Mouse (Mus musculus): ENCODE measurements around the gene Calcb. TPM values are rescaled to one million over a fixed set of nuclear protein-coding genes. Genes with fewer than 3 reads are reported as not detected.

Gene Calcb
- polyA plus RNA-seq, 1 experiment, result not detected

DNA sequence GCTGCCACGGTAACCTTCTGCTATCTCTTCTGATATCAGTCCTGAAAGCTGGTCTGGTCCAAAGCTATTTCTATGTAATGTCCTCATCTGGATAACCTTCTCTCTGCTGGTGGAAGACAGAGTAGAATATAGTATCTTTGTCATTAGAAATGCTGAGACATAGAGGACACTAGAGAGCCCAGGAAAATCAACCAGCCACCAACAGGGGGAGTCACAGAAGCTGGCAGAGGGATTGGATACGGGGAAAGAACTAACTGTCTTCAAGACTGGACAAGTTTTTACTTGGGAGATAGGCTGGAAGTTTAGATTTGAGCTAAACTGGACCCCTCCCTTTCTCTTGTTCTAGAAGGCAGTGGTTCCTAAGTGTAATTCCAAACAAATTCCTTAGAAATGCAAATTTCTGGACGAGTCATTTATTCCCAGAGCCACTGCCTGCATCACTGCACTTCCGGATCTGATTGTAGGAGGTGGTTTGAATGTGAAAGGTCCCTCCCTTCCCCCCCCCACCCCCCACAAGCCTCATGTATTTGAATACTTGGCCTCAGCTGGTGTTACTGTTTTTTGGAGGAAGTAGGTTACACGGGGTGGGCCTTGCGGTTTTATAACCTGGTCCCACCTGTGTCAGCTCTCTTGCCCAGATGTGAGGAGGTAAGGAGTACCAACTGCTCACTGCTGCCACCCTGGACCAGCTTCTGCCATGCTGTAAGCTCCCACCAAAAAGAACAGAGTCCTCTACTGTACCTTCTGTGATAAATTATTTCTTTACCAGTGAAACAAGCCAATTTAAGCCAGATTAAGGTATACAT lies 22.1 kb downstream of the Calcb start:
- no peak for TF ChIP-seq CTCF (IDR thresholded peaks at IDR 0.05; ENCODE audit: control insufficient read depth, insufficient read depth, insufficient replicate concordance, low read depth, low read length)
- TF ChIP-seq POLR2A (IDR thresholded peaks at IDR 0.05; ENCODE audit: control insufficient read depth, low read depth, low read length), result no peak
- Histone ChIP-seq H3K36me3 (ENCODE audit: control insufficient read depth, insufficient read depth, low read length) (no peaks in the 10 kb centered on the region), H3K4me3 (ENCODE audit: control insufficient read depth, low read depth, low read length) (no peak overlapping the region), H3K4me1 (ENCODE audit: control insufficient read depth, insufficient read depth, low read length) (peaks cover 4% of the 10 kb centered on the region; the same call in 1 of the 2 replicates), H3K27ac (ENCODE audit: control insufficient read depth, insufficient read depth, low read depth, low read length) (no peak overlapping the region), H3K27me3 (ENCODE audit: control insufficient read depth, insufficient read depth, low read length) (no peaks in the 10 kb centered on the region)

GRCm38 (mm10) chr7:114743022-114743780 lies 24.8 kb downstream of the Calcb start, which contains the start of gene Insc:
Gene Insc (plus strand): TSS chr7:114743694.
- H3K27ac ChIP-seq (ENCODE audit: control insufficient read depth, insufficient read depth, low read depth, low read length), result no peak within 1 kb of the TSS
- H3K4me1 ChIP-seq (ENCODE audit: control insufficient read depth, insufficient read depth, low read length), result peaks cover 7% of the 10 kb centered on the region
- H3K36me3 ChIP-seq (ENCODE audit: control insufficient read depth, insufficient read depth, low read length), result no peaks in the 10 kb centered on the region
- TF ChIP-seq CTCF (IDR thresholded peaks at IDR 0.05; ENCODE audit: control insufficient read depth, insufficient read depth, insufficient replicate concordance, low read depth, low read length), result no peak
- no peak for TF ChIP-seq POLR2A (IDR thresholded peaks at IDR 0.05; ENCODE audit: control insufficient read depth, low read depth, low read length)
- no peaks in the 10 kb centered on the region for H3K27me3 ChIP-seq (ENCODE audit: control insufficient read depth, insufficient read depth, low read length)
- no peak within 1 kb of the TSS for H3K4me3 ChIP-seq (ENCODE audit: control insufficient read depth, low read depth, low read length)

GRCm38 (mm10) chr7:114744639-114745245 lies 26.3 kb downstream of the Calcb start:
- Histone ChIP-seq H3K27ac (ENCODE audit: control insufficient read depth, insufficient read depth, low read depth, low read length) (no peak overlapping the region), H3K4me3 (ENCODE audit: control insufficient read depth, low read depth, low read length) (no peak overlapping the region), H3K4me1 (ENCODE audit: control insufficient read depth, insufficient read depth, low read length) (peaks cover 7% of the 10 kb centered on the region), H3K36me3 (ENCODE audit: control insufficient read depth, insufficient read depth, low read length) (no peaks in the 10 kb centered on the region), H3K27me3 (ENCODE audit: control insufficient read depth, insufficient read depth, low read length) (no peaks in the 10 kb centered on the region)
- TF ChIP-seq CTCF (IDR thresholded peaks at IDR 0.05; ENCODE audit: control insufficient read depth, insufficient read depth, insufficient replicate concordance, low read depth, low read length), result no peak
- no peak for TF ChIP-seq POLR2A (IDR thresholded peaks at IDR 0.05; ENCODE audit: control insufficient read depth, low read depth, low read length)

GRCm38 (mm10) chr7:114745481-114746271 lies 27.2 kb downstream of the Calcb start:
- H3K27me3 ChIP-seq (ENCODE audit: control insufficient read depth, insufficient read depth, low read length), result no peaks in the 10 kb centered on the region
- no peak overlapping the region for H3K27ac ChIP-seq (ENCODE audit: control insufficient read depth, insufficient read depth, low read depth, low read length)
- H3K4me3 ChIP-seq (ENCODE audit: control insufficient read depth, low read depth, low read length), result no peak overlapping the region
- no peaks in the 10 kb centered on the region for H3K36me3 ChIP-seq (ENCODE audit: control insufficient read depth, insufficient read depth, low read length)
- H3K4me1 ChIP-seq (ENCODE audit: control insufficient read depth, insufficient read depth, low read length), result peaks cover 7% of the 10 kb centered on the region
- TF ChIP-seq CTCF (IDR thresholded peaks at IDR 0.05; ENCODE audit: control insufficient read depth, insufficient read depth, insufficient replicate concordance, low read depth, low read length) (no peak), POLR2A (IDR thresholded peaks at IDR 0.05; ENCODE audit: control insufficient read depth, low read depth, low read length) (no peak)

DNA sequence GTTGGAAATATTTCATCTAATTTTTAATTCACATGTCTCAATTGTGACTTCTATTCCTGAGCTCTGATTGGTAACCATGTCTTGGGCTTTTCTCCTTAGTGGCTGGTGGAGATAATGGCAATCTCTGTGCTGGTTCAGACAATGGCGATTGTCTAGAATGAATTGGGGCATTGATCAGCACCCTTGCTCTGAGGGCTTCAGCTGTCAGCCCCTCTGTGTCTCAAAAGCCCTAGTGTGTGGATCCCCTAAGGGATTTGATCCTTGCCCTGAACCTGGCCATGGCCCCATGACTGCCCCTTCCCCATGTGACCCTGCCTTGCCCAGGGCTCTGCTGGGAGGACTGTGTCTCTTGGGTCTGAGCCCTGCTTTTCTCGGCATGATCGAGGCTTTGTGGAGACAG lies 29.2 kb downstream of the Calcb start:
- peaks cover 7% of the 10 kb centered on the region for H3K4me1 ChIP-seq (ENCODE audit: control insufficient read depth, insufficient read depth, low read length)
- no peaks in the 10 kb centered on the region for H3K27me3 ChIP-seq (ENCODE audit: control insufficient read depth, insufficient read depth, low read length)
- H3K4me3 ChIP-seq (ENCODE audit: control insufficient read depth, low read depth, low read length), result no peak overlapping the region
- H3K36me3 ChIP-seq (ENCODE audit: control insufficient read depth, insufficient read depth, low read length), result no peaks in the 10 kb centered on the region
- H3K27ac ChIP-seq (ENCODE audit: control insufficient read depth, insufficient read depth, low read depth, low read length), result no peak overlapping the region
- TF ChIP-seq CTCF (IDR thresholded peaks at IDR 0.05; ENCODE audit: control insufficient read depth, insufficient read depth, insufficient replicate concordance, low read depth, low read length) (no peak), POLR2A (IDR thresholded peaks at IDR 0.05; ENCODE audit: control insufficient read depth, low read depth, low read length) (no peak)

- H3K27me3 ChIP-seq (ENCODE audit: control insufficient read depth, insufficient read depth, low read length), result no peaks in the 10 kb centered on the region
- H3K36me3 ChIP-seq (ENCODE audit: control insufficient read depth, insufficient read depth, low read length), result no peaks in the 10 kb centered on the region
- no peak overlapping the region for H3K27ac ChIP-seq (ENCODE audit: control insufficient read depth, insufficient read depth, low read depth, low read length)
- H3K4me3 ChIP-seq (ENCODE audit: control insufficient read depth, low read depth, low read length), result no peak overlapping the region
- H3K4me1 ChIP-seq (ENCODE audit: control insufficient read depth, insufficient read depth, low read length), result peaks cover 7% of the 10 kb centered on the region
- TF ChIP-seq CTCF (IDR thresholded peaks at IDR 0.05; ENCODE audit: control insufficient read depth, insufficient read depth, insufficient replicate concordance, low read depth, low read length) (no peak), POLR2A (IDR thresholded peaks at IDR 0.05; ENCODE audit: control insufficient read depth, low read depth, low read length) (no peak)
Observed at GRCm38 (mm10) chr7:114748239-114748638, 29.8 kb downstream of the Calcb start.

Measured in testis, adult 2 months (tissue).